In the genomic region with DNA sequence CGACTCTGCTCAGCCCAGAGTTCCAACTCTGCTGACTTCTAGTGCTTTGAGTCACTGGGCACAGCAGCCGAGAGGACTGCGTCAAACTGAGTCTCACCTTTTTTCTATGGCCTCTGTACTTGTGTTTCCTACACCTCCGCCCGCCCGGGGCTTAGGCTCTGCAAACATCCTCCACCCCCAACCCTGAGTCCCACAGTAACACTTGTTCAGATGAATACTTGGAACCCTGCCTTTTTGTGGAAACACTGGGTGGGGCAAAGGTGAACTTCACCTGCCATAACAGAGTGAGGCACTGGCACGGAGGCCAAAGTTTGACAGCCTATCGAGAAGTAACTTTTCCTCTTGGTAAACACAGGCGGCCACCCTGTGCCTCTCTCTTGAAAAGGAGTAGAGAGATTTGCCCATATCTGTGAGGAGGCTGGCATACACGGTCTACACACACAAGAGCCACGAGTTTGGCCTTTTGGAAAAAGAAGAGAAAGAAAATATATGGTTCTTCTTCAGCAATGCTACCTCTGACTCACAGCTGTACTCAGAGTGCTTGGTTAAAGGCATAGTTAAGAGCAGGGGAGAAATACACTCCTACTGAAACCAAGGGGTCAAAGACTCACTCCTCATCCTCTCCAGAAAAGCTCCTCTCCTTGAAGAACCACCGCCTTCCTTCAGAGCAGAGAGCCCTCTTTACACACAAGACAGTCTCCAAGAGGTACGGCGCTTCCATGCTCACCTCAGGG, we compare ENCODE assay signal across 8 mouse cellular contexts.
A peak's percentile ranks its signal among the peaks of the same experiment; 100 is the strongest.
DNase-seq lines count a peak whose midpoint lies in the region; ATAC-seq and TF ChIP-seq lines count a peak whose summit lies in the region.

No protein-coding gene starts in this region.

- ATAC-seq in liver, embryonic 16.5 days (ENCODE audit: low read depth) = peak; percentile 70
- peak; percentile 90 for ATAC-seq in stomach, embryonic 16.5 days (ENCODE audit: insufficient read depth, low FRiP score)
- ATAC-seq in midbrain, embryonic 14.5 days (ENCODE audit: low FRiP score, low TSS enrichment) = no peak
- no peak; the same call in 1 of the 2 replicates for ATAC-seq in megakaryocyte-erythroid progenitor cell, adult 5-6 weeks (replicated peaks; ENCODE audit: low FRiP score, low TSS enrichment, poor library complexity, severe bottlenecking)

- H3K9me3 ChIP-seq in liver, embryonic 16.5 days (replicated peaks; ENCODE audit: control insufficient read depth, low read length) = no peaks in the 10 kb centered on the region
- H3K9me3 ChIP-seq in stomach, embryonic 16.5 days (replicated peaks; ENCODE audit: control insufficient read depth, low read length) = no peaks in the 10 kb centered on the region
- H3K9me3 ChIP-seq in midbrain, embryonic 14.5 days (ENCODE audit: control insufficient read depth, low read length) = no peaks in the 10 kb centered on the region

- H3K4me1 ChIP-seq in liver, embryonic 16.5 days (ENCODE audit: control insufficient read depth, low read depth, low read length) = peaks cover 5% of the 10 kb centered on the region
- H3K4me1 ChIP-seq in stomach, embryonic 16.5 days (ENCODE audit: control insufficient read depth, insufficient read depth, low read length) = peaks cover 7% of the 10 kb centered on the region; the same call in 1 of the 2 replicates
- H3K4me1 ChIP-seq in midbrain, embryonic 14.5 days (ENCODE audit: control insufficient read depth, insufficient read depth, low read length) = no peaks in the 10 kb centered on the region

- H3K4me2 ChIP-seq in liver, embryonic 16.5 days (ENCODE audit: low read depth, low read length) = 0 out of 2 replicates have a peak overlapping the region, but pooled peaks have one; percentile 5
- H3K4me2 ChIP-seq in stomach, embryonic 16.5 days (ENCODE audit: low read depth, low read length) = peak overlapping the region; percentile 41
- H3K4me2 ChIP-seq in midbrain, embryonic 14.5 days (ENCODE audit: low read length) = no peak overlapping the region

- no peaks in the 10 kb centered on the region for H3K27me3 ChIP-seq in liver, embryonic 16.5 days (ENCODE audit: control insufficient read depth, insufficient read depth, low read depth, low read length)
- H3K27me3 ChIP-seq in stomach, embryonic 16.5 days (ENCODE audit: control insufficient read depth, insufficient read depth, low read length) = no peaks in the 10 kb centered on the region
- H3K27me3 ChIP-seq in midbrain, embryonic 14.5 days (ENCODE audit: control insufficient read depth, insufficient read depth, low read length) = no peaks in the 10 kb centered on the region

- H3K36me3 ChIP-seq in liver, embryonic 16.5 days (ENCODE audit: control insufficient read depth, insufficient read depth) = no peaks in the 10 kb centered on the region
- H3K36me3 ChIP-seq in stomach, embryonic 16.5 days (ENCODE audit: control insufficient read depth, insufficient read depth, low read length) = no peaks in the 10 kb centered on the region
- no peaks in the 10 kb centered on the region for H3K36me3 ChIP-seq in midbrain, embryonic 14.5 days (ENCODE audit: control insufficient read depth, insufficient read depth, low read length)

- 63% methylated on average over 14 of the region's 14 CpGs for WGBS in liver, embryonic 16.5 days (ENCODE audit: insufficient replicate concordance)
- WGBS in stomach, embryonic 16.5 days = 57% methylated on average over 14 of the region's 14 CpGs
- WGBS in midbrain, embryonic 14.5 days = 89% methylated on average over 14 of the region's 14 CpGs

- no peak overlapping the region for H3K9ac ChIP-seq in liver, embryonic 16.5 days (ENCODE audit: low read depth, low read length)
- H3K9ac ChIP-seq in stomach, embryonic 16.5 days (ENCODE audit: low read length) = 0 out of 2 replicates have a peak overlapping the region, but pooled peaks have one; percentile 34
- no peak overlapping the region for H3K9ac ChIP-seq in midbrain, embryonic 14.5 days (replicated peaks; ENCODE audit: low read length)

- DNase-seq in layer of hippocampus, adult 2 months (ENCODE audit: low spot score in 2 of 2) = no peak
- no peak for DNase-seq in layer of hippocampus, postnatal 36 days
- peak; percentile 86 for DNase-seq in induced T-regulatory cell, adult 2 months (ENCODE audit: low read depth)
- no peak for DNase-seq in midbrain, embryonic 14.5 days
- no peak for DNase-seq in frontal cortex, postnatal 14 days (ENCODE audit: low spot score in 2 of 2)

- 0 out of 2 replicates have a peak overlapping the region, but pooled peaks have one; percentile 28 for H3K27ac ChIP-seq in layer of hippocampus, adult 2 months
- H3K27ac ChIP-seq in liver, embryonic 16.5 days (ENCODE audit: low read length) = no peak overlapping the region
- H3K27ac ChIP-seq in stomach, embryonic 16.5 days (ENCODE audit: low read length) = peak overlapping the region; percentile 90
- H3K27ac ChIP-seq in midbrain, embryonic 14.5 days (replicated peaks; ENCODE audit: low read depth, low read length) = no peak overlapping the region

- TF ChIP-seq CTCF in layer of hippocampus, adult 2 months (conservative IDR thresholded peaks at IDR 0.05) = no peak

- H3K4me3 ChIP-seq in layer of hippocampus, adult 2 months = no peak overlapping the region; the same call in 1 of the 2 replicates
- no peak overlapping the region for H3K4me3 ChIP-seq in liver, embryonic 16.5 days (ENCODE audit: low read depth, low read length)
- H3K4me3 ChIP-seq in stomach, embryonic 16.5 days (replicated peaks; ENCODE audit: low read length) = peak overlapping the region; percentile 18
- H3K4me3 ChIP-seq in midbrain, embryonic 14.5 days (replicated peaks; ENCODE audit: low read depth, low read length) = no peak overlapping the region

Comparison
In these comparisons a context has a peak if more than half of its experiments do, and no peak if none do; other contexts are left out.
1. H3K27ac ChIP-seq: peak in layer of hippocampus, adult 2 months (single experiment) and stomach, embryonic 16.5 days (single experiment); none in liver, embryonic 16.5 days (single experiment) and midbrain, embryonic 14.5 days (single experiment).
2. ATAC-seq: peak in liver, embryonic 16.5 days (single experiment) and stomach, embryonic 16.5 days (single experiment); none in midbrain, embryonic 14.5 days (single experiment) and megakaryocyte-erythroid progenitor cell, adult 5-6 weeks (single experiment).